Mouse (Mus musculus) thymus, adult 2 months (tissue): ENCODE results near the gene Rad21l.

ENCODE experiments used
- CTCF ChIP-seq: fragments of 200-500 bp; IDR thresholded peaks from 2 replicates; pipeline ENCODE4 v1.5.1; 2012; ENCODE audit warnings: mild to moderate bottlenecking, control low read depth, low read length, moderate library complexity, borderline replicate concordance; ENCODE audit not compliant: control insufficient read depth, poor library complexity, insufficient read depth; ENCODE audit errors: extremely low read depth
- POLR2A ChIP-seq: fragments of 200-500 bp; IDR thresholded peaks from 2 replicates; pipeline ENCODE4 v1.6.1; 2012; ENCODE audit warnings: mild to moderate bottlenecking, low read length, control low read depth, moderate library complexity; ENCODE audit not compliant: control insufficient read depth, poor library complexity, insufficient read depth; ENCODE audit errors: extremely low read depth

GRCm38 (mm10) chr2:151602106-151602505 lies 66.2 kb downstream of the Rad21l start:
- TF ChIP-seq CTCF (no peak), POLR2A (no peak)
